Mouse (Mus musculus) CD4-positive, CD25-positive, alpha-beta regulatory T cell, adult 2 months (primary cell): ENCODE data around the gene Rasgef1a.

ENCODE experiments used
- DNase-seq: peaks from one replicate; pipeline ENCODE4 v3.0.0-alpha.2; 2012; ENCODE audit warnings: low read depth, low spot score

Rasgef1a gene

GRCm38 (mm10) chr6:118127827-118128487 lies 116.7 kb downstream of the Rasgef1a start:
- DNase-seq = no peak

DNA sequence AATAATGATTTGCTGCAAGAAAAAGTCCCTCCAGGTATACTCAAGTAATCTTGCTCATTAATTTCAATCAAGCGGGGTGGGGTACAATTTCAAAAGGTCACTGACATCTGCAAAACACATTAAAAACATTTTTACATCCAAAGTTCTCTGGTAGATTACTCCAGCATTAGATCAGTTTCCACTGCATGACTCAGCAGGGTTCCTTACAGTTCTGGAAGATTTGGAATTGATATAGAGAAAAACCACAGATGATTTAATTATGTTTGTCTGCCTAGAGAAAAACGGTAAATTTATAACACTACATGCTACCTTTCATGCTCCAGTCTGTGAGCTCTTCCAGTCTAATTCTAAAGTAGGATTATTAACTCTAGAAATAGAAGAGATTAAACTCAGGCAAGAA lies 118.8 kb downstream of the Rasgef1a start:
- no peak for DNase-seq

- no peak for DNase-seq
These were observed 123.2 kb downstream of the Rasgef1a start for GRCm38 (mm10) chr6:118134461-118134860.

DNA sequence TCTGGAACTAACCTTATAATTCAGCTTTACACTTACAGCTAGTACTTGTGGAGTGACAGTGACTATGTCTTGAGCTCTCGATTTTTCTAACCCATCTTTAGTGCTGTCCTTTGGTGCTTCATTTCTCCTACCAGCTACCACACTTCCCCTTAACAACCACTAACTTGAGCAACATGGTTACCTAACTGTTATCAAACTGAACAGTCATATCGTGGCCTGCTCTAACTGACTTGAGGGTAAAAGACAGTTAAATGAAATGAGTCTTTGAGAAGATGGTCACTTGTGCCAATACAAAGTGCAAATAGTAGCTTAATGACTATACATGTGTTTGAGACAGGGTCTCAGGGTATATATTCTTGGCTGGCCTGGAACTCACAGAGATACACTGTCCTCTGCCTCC lies 125.9 kb downstream of the Rasgef1a start:
- no peak for DNase-seq

- peak; percentile 94 for DNase-seq
These were observed 127.8 kb downstream of the Rasgef1a start, which contains the start of gene Csgalnact2 for GRCm38 (mm10) chr6:118138731-118139709. TSS of gene Csgalnact2 (minus strand) at chr6:118139140.

DNA sequence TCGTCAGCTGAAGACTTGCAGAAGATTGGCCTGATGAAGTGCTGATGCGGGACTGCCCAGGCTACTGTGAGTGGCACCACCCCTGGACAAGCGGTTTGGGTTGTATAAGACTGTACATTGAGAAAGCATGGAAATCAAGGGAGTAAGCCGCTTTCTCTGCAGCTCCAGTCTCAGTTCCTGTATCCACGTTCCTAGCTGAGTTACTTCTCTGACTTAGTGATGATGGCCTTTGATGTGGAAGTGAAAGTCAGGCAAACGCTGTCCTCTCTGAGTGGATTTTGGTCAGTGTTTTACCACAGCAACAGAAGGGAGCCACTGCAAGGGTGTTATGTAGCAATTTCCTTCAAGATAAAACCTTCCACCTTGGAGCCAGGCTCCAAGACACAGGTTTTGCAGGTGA lies 129.7 kb downstream of the Rasgef1a start:
- DNase-seq = no peak
